Mouse (Mus musculus) E14TG2a.4 (cell line): Measurements from ENCODE around the gene Vwa3b.

Source experiments
- CTCF ChIP-seq: conservative IDR thresholded peaks from 2 replicates; pipeline ENCODE4 v1.5.1; 2014; ENCODE audit warnings: low read length
- NANOG ChIP-seq: IDR thresholded peaks from 2 replicates; pipeline ENCODE4 v1.6.1; 2014; ENCODE audit warnings: borderline replicate concordance, low read length, mixed read lengths
- POU5F1 ChIP-seq: IDR thresholded peaks from 2 replicates; pipeline ENCODE4 v1.6.1; 2014; ENCODE audit warnings: low read length, borderline replicate concordance

DNA sequence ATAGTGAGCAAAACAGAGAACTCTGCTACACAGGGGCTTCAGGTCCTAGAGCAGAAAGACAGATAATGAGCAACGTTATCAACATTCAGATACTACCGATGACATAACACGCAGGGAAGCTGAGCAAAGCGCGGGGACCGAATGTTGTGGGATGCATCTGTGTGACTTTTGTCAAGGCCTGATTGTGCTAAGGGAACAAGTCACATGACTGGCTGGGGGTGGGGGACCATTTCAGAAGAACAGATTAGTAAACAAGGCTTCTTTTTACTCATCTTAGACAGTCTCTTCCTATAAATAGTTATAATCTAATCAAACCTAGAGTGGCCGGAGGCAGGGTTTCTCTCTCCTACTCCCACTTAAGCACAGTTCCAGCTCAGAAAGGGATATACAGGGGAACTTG is 1.7 kb upstream of the Vwa3b start:
- TF ChIP-seq CTCF (no peak), POU5F1 (no peak), NANOG (no peak)
